Mouse (Mus musculus) E14TG2a.4 (cell line): ENCODE data around the gene Fam174b.

ENCODE experiments used
- H3K27me3 ChIP-seq: 2 replicates; pipeline ENCODE4 v1.6.1; 2014; ENCODE audit warnings: low read length, control low read depth; ENCODE audit not compliant: insufficient read depth
- H3K36me3 ChIP-seq: 2 replicates; pipeline ENCODE4 v1.6.1; 2014; ENCODE audit warnings: low read length, control low read depth; ENCODE audit not compliant: insufficient read depth
- H3K4me1 ChIP-seq: replicated peaks from 2 replicates; pipeline ENCODE4 v1.6.1; 2014; ENCODE audit warnings: low read depth, low read length, control low read depth
- H3K4me3 ChIP-seq: replicated peaks from 2 replicates; pipeline ENCODE4 v1.5.1; 2014; ENCODE audit warnings: mild to moderate bottlenecking, low read length
- H3K9me3 ChIP-seq: 2 replicates; pipeline ENCODE4 v1.6.1; 2014; ENCODE audit warnings: low read length, control low read depth
- CTCF ChIP-seq: conservative IDR thresholded peaks from 2 replicates; pipeline ENCODE4 v1.5.1; 2014; ENCODE audit warnings: low read length
- NANOG ChIP-seq: IDR thresholded peaks from 2 replicates; pipeline ENCODE4 v1.6.1; 2014; ENCODE audit warnings: borderline replicate concordance, low read length, mixed read lengths
- POU5F1 ChIP-seq: IDR thresholded peaks from 2 replicates; pipeline ENCODE4 v1.6.1; 2014; ENCODE audit warnings: low read length, borderline replicate concordance

The Fam174b gene

DNA sequence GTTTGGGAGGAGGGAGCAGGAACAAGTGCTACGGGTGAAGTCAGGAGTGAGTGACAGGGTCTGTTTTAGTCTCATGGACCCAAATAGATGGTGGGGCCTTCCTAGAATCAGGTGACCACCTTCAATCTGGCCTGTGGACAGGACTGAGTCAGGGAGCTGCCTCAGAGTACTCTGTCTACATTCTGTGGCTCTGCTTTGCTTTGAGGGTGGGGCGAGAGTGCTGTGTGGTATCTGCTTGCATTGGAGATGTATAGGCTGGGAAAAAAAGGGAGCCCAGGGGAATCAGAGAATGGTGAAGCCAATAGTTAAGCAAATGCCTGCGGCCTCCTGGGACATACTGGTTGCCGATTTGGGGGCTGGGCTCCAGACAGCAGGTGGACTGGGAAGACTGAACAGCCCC lies 73.8 kb downstream of the Fam174b start:
- H3K4me1 ChIP-seq: peaks cover 13% of the 10 kb centered on the region
- H3K27me3 ChIP-seq: peaks cover 21% of the 10 kb centered on the region
- no peak for TF ChIP-seq POU5F1
- no peaks in the 10 kb centered on the region for H3K36me3 ChIP-seq
- H3K4me3 ChIP-seq: no peak overlapping the region
- H3K9me3 ChIP-seq: no peaks in the 10 kb centered on the region

GRCm38 (mm10) chr7:73814454-73814853 lies 74.4 kb downstream of the Fam174b start:
- H3K9me3 ChIP-seq: no peaks in the 10 kb centered on the region
- peaks cover 21% of the 10 kb centered on the region for H3K27me3 ChIP-seq
- no peak for TF ChIP-seq CTCF
- TF ChIP-seq POU5F1: no peak
- no peak for TF ChIP-seq NANOG
- H3K4me1 ChIP-seq: peaks cover 13% of the 10 kb centered on the region
- no peak overlapping the region for H3K4me3 ChIP-seq
- no peaks in the 10 kb centered on the region for H3K36me3 ChIP-seq

DNA sequence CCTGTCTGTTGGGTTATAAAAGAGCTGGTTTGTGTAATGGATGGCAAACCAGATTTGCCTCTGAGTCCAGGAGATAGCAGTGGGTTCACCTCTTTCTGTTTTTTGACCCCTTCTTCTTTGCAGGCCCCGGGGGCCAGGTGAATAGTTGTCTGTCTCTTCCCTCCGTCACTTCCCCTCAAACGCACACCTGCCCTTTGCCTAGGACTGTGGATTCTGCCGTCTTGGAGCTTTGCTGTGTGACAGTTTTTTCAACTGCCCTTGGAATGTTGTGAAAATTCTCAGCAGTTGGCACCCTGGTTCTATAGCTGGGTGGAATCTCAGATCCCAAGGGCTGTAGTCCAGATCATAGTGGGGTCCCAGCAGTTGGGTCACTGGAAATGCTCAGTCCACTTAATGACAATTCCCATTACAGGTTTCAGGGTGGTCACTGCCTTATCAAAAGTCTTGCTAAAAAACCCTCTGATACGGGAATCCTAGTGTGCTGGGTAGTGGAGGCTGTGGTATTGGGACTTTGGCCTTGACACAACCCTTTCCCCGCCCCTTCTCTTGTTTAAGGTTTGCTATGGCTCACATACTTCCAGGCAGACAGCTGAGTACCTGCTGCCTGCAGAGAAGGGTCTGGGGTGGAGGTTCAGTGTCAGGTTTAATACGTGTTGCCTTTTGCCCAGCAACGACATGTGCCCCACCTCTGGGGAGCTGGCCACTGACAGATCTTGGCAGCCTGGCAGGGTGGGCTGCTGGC lies 76.3 kb downstream of the Fam174b start:
- Histone ChIP-seq H3K4me1 (peaks cover 13% of the 10 kb centered on the region), H3K27me3 (peaks cover 25% of the 10 kb centered on the region), H3K4me3 (no peak overlapping the region), H3K36me3 (no peaks in the 10 kb centered on the region), H3K9me3 (no peaks in the 10 kb centered on the region)
- TF ChIP-seq NANOG: no peak
- no peak for TF ChIP-seq POU5F1
- TF ChIP-seq CTCF: no peak

DNA sequence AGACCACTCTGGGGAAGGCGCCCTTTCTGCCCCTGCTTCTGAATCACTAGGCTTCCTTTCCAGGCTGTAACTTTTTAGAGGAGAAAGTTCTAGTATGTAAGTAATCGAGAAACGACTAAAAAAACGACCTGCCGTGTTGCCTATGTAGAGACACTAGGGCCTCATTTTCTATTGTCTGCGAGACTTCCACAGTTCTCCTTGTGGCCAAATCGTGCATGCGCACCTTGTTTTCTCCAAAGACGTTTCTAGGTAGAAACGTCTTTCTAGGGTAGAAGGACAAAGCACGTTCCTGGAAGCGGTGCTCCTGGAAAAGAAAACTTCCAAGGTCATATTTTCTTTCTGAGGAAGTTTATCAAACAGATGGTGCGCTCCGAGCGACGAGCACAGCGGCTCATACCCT lies 79.3 kb downstream of the Fam174b start:
- H3K9me3 ChIP-seq: no peaks in the 10 kb centered on the region
- H3K36me3 ChIP-seq: no peaks in the 10 kb centered on the region
- H3K27me3 ChIP-seq: peaks cover 19% of the 10 kb centered on the region
- TF ChIP-seq CTCF: peak; percentile 52
- no peak for TF ChIP-seq NANOG
- no peak for TF ChIP-seq POU5F1
- no peaks in the 10 kb centered on the region for H3K4me1 ChIP-seq
- H3K4me3 ChIP-seq: no peak overlapping the region
